Mouse (Mus musculus): ENCODE data around the gene Kank2. TPM values are rescaled to one million over a fixed set of nuclear protein-coding genes. Genes with fewer than 3 reads are reported as not detected.
"Not testable (repeated sequence)": the region's sequence is repeated elsewhere in the genome, so short reads cannot be mapped to it uniquely, and the experiment has no call there.

The Kank2 gene
- polyA plus RNA-seq, 1 experiment from 2014 or later, result 6.1 TPM

GRCm38 (mm10) chr9:21792644-21793043, 5.9 kb downstream of the Kank2 start:
- no peak overlapping the region for H3K27ac ChIP-seq (replicated peaks; ENCODE audit: low read depth, low read length)
- WGBS, result 88% methylated on average over 8 of the region's 8 CpGs
- H3K27me3 ChIP-seq (ENCODE audit: control insufficient read depth, insufficient read depth, low read length), result no peaks in the 10 kb centered on the region
- peaks cover 12% of the 10 kb centered on the region for H3K36me3 ChIP-seq (replicated peaks; ENCODE audit: control insufficient read depth, insufficient read depth, low read depth, low read length)
- DNase-seq (ENCODE audit: low spot score), result no peak
- ATAC-seq (replicated peaks; ENCODE audit: insufficient number of reproducible peaks, low FRiP score, low TSS enrichment, low read depth), result no peak
- no peak overlapping the region for H3K9ac ChIP-seq (replicated peaks; ENCODE audit: low read length)
- no peaks in the 10 kb centered on the region for H3K9me3 ChIP-seq (replicated peaks; ENCODE audit: control insufficient read depth, low read length)
- H3K4me3 ChIP-seq (ENCODE audit: low read depth, low read length), result no peak overlapping the region
- H3K4me2 ChIP-seq (ENCODE audit: low read depth, low read length), result no peak overlapping the region
- H3K4me1 ChIP-seq (ENCODE audit: control insufficient read depth, insufficient read depth, low read length), result peaks cover 12% of the 10 kb centered on the region

GRCm38 (mm10) chr9:21791861-21792260, 6.7 kb downstream of the Kank2 start:
- Histone ChIP-seq H3K27me3 (ENCODE audit: control insufficient read depth, insufficient read depth, low read length) (no peaks in the 10 kb centered on the region), H3K4me2 (ENCODE audit: low read depth, low read length) (no peak overlapping the region), H3K9ac (replicated peaks; ENCODE audit: low read length) (no peak overlapping the region), H3K4me3 (ENCODE audit: low read depth, low read length) (no peak overlapping the region), H3K9me3 (replicated peaks; ENCODE audit: control insufficient read depth, low read length) (no peaks in the 10 kb centered on the region), H3K27ac (replicated peaks; ENCODE audit: low read depth, low read length) (no peak overlapping the region), H3K36me3 (replicated peaks; ENCODE audit: control insufficient read depth, insufficient read depth, low read depth, low read length) (peaks cover 12% of the 10 kb centered on the region), H3K4me1 (ENCODE audit: control insufficient read depth, insufficient read depth, low read length) (peaks cover 10% of the 10 kb centered on the region)
- ATAC-seq (replicated peaks; ENCODE audit: insufficient number of reproducible peaks, low FRiP score, low TSS enrichment, low read depth) (no peak), DNase-seq (ENCODE audit: low spot score) (no peak)
- 90% methylated on average over 8 of the region's 8 CpGs for WGBS

- H3K9ac ChIP-seq (replicated peaks; ENCODE audit: low read length), result no peak overlapping the region
- no peak overlapping the region for H3K27ac ChIP-seq (replicated peaks; ENCODE audit: low read depth, low read length)
- H3K36me3 ChIP-seq (replicated peaks; ENCODE audit: control insufficient read depth, insufficient read depth, low read depth, low read length), result peaks cover 4% of the 10 kb centered on the region
- no peak overlapping the region for H3K4me3 ChIP-seq (ENCODE audit: low read depth, low read length)
- H3K27me3 ChIP-seq (ENCODE audit: control insufficient read depth, insufficient read depth, low read length), result no peaks in the 10 kb centered on the region
- H3K4me1 ChIP-seq (ENCODE audit: control insufficient read depth, insufficient read depth, low read length), result no peaks in the 10 kb centered on the region
- 87% methylated on average over 9 of the region's 9 CpGs for WGBS
- DNase-seq (ENCODE audit: low spot score) (no peak), ATAC-seq (replicated peaks; ENCODE audit: insufficient number of reproducible peaks, low FRiP score, low TSS enrichment, low read depth) (no peak)
- H3K4me2 ChIP-seq (ENCODE audit: low read depth, low read length), result no peak overlapping the region
- H3K9me3 ChIP-seq (replicated peaks; ENCODE audit: control insufficient read depth, low read length), result no peaks in the 10 kb centered on the region
Observed at GRCm38 (mm10) chr9:21788234-21788633, 10.3 kb downstream of the Kank2 start.

- Histone ChIP-seq H3K27ac (replicated peaks; ENCODE audit: low read depth, low read length) (no peak overlapping the region), H3K9me3 (replicated peaks; ENCODE audit: control insufficient read depth, low read length) (no peaks in the 10 kb centered on the region), H3K4me1 (ENCODE audit: control insufficient read depth, insufficient read depth, low read length) (no peaks in the 10 kb centered on the region), H3K9ac (replicated peaks; ENCODE audit: low read length) (no peak overlapping the region; the same call in 1 of the 2 replicates), H3K4me2 (ENCODE audit: low read depth, low read length) (no peak overlapping the region), H3K36me3 (replicated peaks; ENCODE audit: control insufficient read depth, insufficient read depth, low read depth, low read length) (peaks cover 2% of the 10 kb centered on the region), H3K27me3 (ENCODE audit: control insufficient read depth, insufficient read depth, low read length) (no peaks in the 10 kb centered on the region), H3K4me3 (ENCODE audit: low read depth, low read length) (no peak overlapping the region)
- DNase-seq (ENCODE audit: low spot score), result no peak
- 73% methylated on average over 5 of the region's 5 CpGs for WGBS
- no peak for ATAC-seq (replicated peaks; ENCODE audit: insufficient number of reproducible peaks, low FRiP score, low TSS enrichment, low read depth)
Observed at GRCm38 (mm10) chr9:21787654-21788053, 10.9 kb downstream of the Kank2 start.

- peak; percentile 78 for DNase-seq (ENCODE audit: low spot score)
- H3K9ac ChIP-seq (replicated peaks; ENCODE audit: low read length), result no peak overlapping the region
- H3K4me2 ChIP-seq (ENCODE audit: low read depth, low read length), result no peak overlapping the region
- H3K27ac ChIP-seq (replicated peaks; ENCODE audit: low read depth, low read length), result no peak overlapping the region; the same call in 1 of the 2 replicates
- H3K36me3 ChIP-seq (replicated peaks; ENCODE audit: control insufficient read depth, insufficient read depth, low read depth, low read length), result no peaks in the 10 kb centered on the region; the same call in none of the 2 replicates
- no peaks in the 10 kb centered on the region for H3K9me3 ChIP-seq (replicated peaks; ENCODE audit: control insufficient read depth, low read length)
- WGBS, result 4% methylated on average over 6 of the region's 6 CpGs
- no peaks in the 10 kb centered on the region for H3K27me3 ChIP-seq (ENCODE audit: control insufficient read depth, insufficient read depth, low read length)
- no peak; the same call in 1 of the 2 replicates for ATAC-seq (replicated peaks; ENCODE audit: insufficient number of reproducible peaks, low FRiP score, low TSS enrichment, low read depth)
- H3K4me3 ChIP-seq (ENCODE audit: low read depth, low read length), result no peak overlapping the region
- H3K4me1 ChIP-seq (ENCODE audit: control insufficient read depth, insufficient read depth, low read length), result no peaks in the 10 kb centered on the region
Observed at GRCm38 (mm10) chr9:21786906-21787305, 11.6 kb downstream of the Kank2 start.

- H3K4me1 ChIP-seq (ENCODE audit: control insufficient read depth, insufficient read depth, low read length); H3K27me3 ChIP-seq (ENCODE audit: control insufficient read depth, insufficient read depth, low read length); DNase-seq (ENCODE audit: low spot score); ATAC-seq (replicated peaks; ENCODE audit: insufficient number of reproducible peaks, low FRiP score, low TSS enrichment, low read depth); H3K4me3 ChIP-seq (ENCODE audit: low read depth, low read length); H3K4me2 ChIP-seq (ENCODE audit: low read depth, low read length); H3K36me3 ChIP-seq (replicated peaks; ENCODE audit: control insufficient read depth, insufficient read depth, low read depth, low read length); H3K27ac ChIP-seq (replicated peaks; ENCODE audit: low read depth, low read length); H3K9me3 ChIP-seq (replicated peaks; ENCODE audit: control insufficient read depth, low read length); H3K9ac ChIP-seq (replicated peaks; ENCODE audit: low read length): not testable (repeated sequence)
- WGBS, result 88% methylated on average over 1 of the region's 2 CpGs
Observed at GRCm38 (mm10) chr9:21786309-21786708, 12.2 kb downstream of the Kank2 start.

GRCm38 (mm10) chr9:21784517-21785307, 13.8 kb downstream of the Kank2 start:
- DNase-seq (ENCODE audit: low spot score) (no peak), ATAC-seq (replicated peaks; ENCODE audit: insufficient number of reproducible peaks, low FRiP score, low TSS enrichment, low read depth) (no peak)
- Histone ChIP-seq H3K4me3 (ENCODE audit: low read depth, low read length) (no peak overlapping the region), H3K4me2 (ENCODE audit: low read depth, low read length) (no peak overlapping the region), H3K4me1 (ENCODE audit: control insufficient read depth, insufficient read depth, low read length) (no peaks in the 10 kb centered on the region), H3K9ac (replicated peaks; ENCODE audit: low read length) (no peak overlapping the region), H3K27ac (replicated peaks; ENCODE audit: low read depth, low read length) (no peak overlapping the region), H3K27me3 (ENCODE audit: control insufficient read depth, insufficient read depth, low read length) (no peaks in the 10 kb centered on the region), H3K9me3 (replicated peaks; ENCODE audit: control insufficient read depth, low read length) (no peaks in the 10 kb centered on the region), H3K36me3 (replicated peaks; ENCODE audit: control insufficient read depth, insufficient read depth, low read depth, low read length) (peaks cover 2% of the 10 kb centered on the region)
- WGBS, result 88% methylated on average over 7 of the region's 7 CpGs

GRCm38 (mm10) chr9:21781657-21782468, 16.7 kb downstream of the Kank2 start:
- Histone ChIP-seq H3K4me1 (ENCODE audit: control insufficient read depth, insufficient read depth, low read length) (no peaks in the 10 kb centered on the region), H3K4me2 (ENCODE audit: low read depth, low read length) (no peak overlapping the region), H3K27me3 (ENCODE audit: control insufficient read depth, insufficient read depth, low read length) (no peaks in the 10 kb centered on the region), H3K4me3 (ENCODE audit: low read depth, low read length) (no peak overlapping the region), H3K9ac (replicated peaks; ENCODE audit: low read length) (no peak overlapping the region), H3K36me3 (replicated peaks; ENCODE audit: control insufficient read depth, insufficient read depth, low read depth, low read length) (peaks cover 14% of the 10 kb centered on the region), H3K27ac (replicated peaks; ENCODE audit: low read depth, low read length) (no peak overlapping the region), H3K9me3 (replicated peaks; ENCODE audit: control insufficient read depth, low read length) (no peaks in the 10 kb centered on the region)
- ATAC-seq (replicated peaks; ENCODE audit: insufficient number of reproducible peaks, low FRiP score, low TSS enrichment, low read depth), result no peak; the same call in 1 of the 2 replicates
- DNase-seq (ENCODE audit: low spot score), result no peak
- WGBS, result 82% methylated on average over 15 of the region's 15 CpGs

Data from embryonic facial prominence, embryonic 11.5 days (tissue).